Comparison of ENCODE assay signal across 9 mouse cellular contexts in the genomic region with DNA sequence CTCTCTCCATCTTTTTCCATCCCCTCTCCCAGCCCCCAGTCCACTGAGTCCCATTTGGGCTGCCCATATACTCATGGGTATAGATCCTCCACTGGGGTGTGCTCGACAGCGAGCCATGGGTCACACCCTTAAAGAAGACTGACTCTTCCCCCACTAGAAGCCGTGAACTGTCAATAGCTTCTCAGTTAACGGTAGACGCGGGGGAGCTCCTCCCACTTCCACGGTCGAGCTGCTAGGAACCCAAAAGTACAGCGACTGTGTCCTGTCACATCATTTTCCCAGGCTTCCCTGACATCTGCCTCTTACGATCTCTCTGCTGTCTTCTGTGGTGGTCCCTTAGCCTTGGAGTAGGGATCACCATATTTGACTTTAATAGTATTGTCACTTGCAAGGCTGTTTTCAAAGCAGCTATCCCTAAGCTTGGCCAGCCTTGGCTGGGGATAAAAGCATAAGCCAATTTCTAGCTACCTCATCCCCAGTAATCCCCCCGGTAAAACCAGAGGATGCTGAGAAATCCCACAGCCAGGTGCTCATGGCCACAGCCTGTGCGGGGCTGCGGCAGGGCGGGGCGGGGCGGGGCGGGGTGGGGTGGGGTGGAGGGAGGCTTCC.
A peak's percentile ranks its signal among the peaks of the same experiment; 100 is the strongest.
DNase-seq lines count a peak whose midpoint lies in the region; ATAC-seq and TF ChIP-seq lines count a peak whose summit lies in the region.
"Had no signal": no experiment of that assay in that cellular context is flagged by ENCODE, and none has a peak within 500 bp of the region (broad histone marks: within the 10 kb centered on the region; RNA-seq: fewer than 3 reads in every experiment).

No protein-coding gene starts in this region.

- H3K4me3 ChIP-seq in heart, postnatal 0 days (ENCODE audit: low read depth, low read length), result no peak overlapping the region
- no peak overlapping the region for H3K4me3 ChIP-seq in forebrain, postnatal 0 days (ENCODE audit: low read depth, low read length)
- no peak overlapping the region; the same call in 1 of the 2 replicates for H3K4me3 ChIP-seq in neural tube, embryonic 13.5 days

- no peak for TF ChIP-seq CTCF in heart, postnatal 0 days (IDR thresholded peaks at IDR 0.05; ENCODE audit: low read depth)
- TF ChIP-seq CTCF in forebrain, postnatal 0 days (IDR thresholded peaks at IDR 0.05; ENCODE audit: low read depth), result no peak

- no peak for ATAC-seq in heart, postnatal 0 days (ENCODE audit: insufficient read depth, low read depth)
- ATAC-seq in forebrain, postnatal 0 days, result no peak
- ATAC-seq in neural tube, embryonic 13.5 days (ENCODE audit: low read depth), result no peak

- no peaks in the 10 kb centered on the region for H3K27me3 ChIP-seq in heart, postnatal 0 days (ENCODE audit: control insufficient read depth, insufficient read depth, low read length)
- no peaks in the 10 kb centered on the region for H3K27me3 ChIP-seq in forebrain, postnatal 0 days (ENCODE audit: insufficient read depth, low read length)
- no peaks in the 10 kb centered on the region for H3K27me3 ChIP-seq in neural tube, embryonic 13.5 days

- WGBS in heart, postnatal 0 days, result 28% methylated on average over 17 of the region's 17 CpGs
- WGBS in forebrain, postnatal 0 days, result 42% methylated on average over 17 of the region's 17 CpGs
- 44% methylated on average over 17 of the region's 17 CpGs for WGBS in neural tube, embryonic 13.5 days

- no peak for DNase-seq in heart, postnatal 0 days (ENCODE audit: low spot score)
- no peak for DNase-seq in heart, adult 8-10 months (ENCODE audit: low spot score)
- DNase-seq in CD4-positive, CD25-positive, alpha-beta regulatory T cell, adult 2 months (ENCODE audit: low read depth, low spot score), result peak; percentile 82
- no peak for DNase-seq in forebrain, postnatal 0 days
- no peak for DNase-seq in left cerebral cortex, adult 9 months (ENCODE audit: low spot score in 2 of 2)
- DNase-seq in right cerebral cortex, postnatal 25 days, result no peak
- no peak for DNase-seq in layer of hippocampus, adult 8-10 months (ENCODE audit: low spot score in 2 of 2)

- no peak overlapping the region for H3K27ac ChIP-seq in heart, postnatal 0 days (ENCODE audit: low read depth)
- H3K27ac ChIP-seq in forebrain, postnatal 0 days (ENCODE audit: low read depth, low read length), result no peak overlapping the region
- H3K27ac ChIP-seq in neural tube, embryonic 13.5 days (replicated peaks), result no peak overlapping the region

- no peaks in the 10 kb centered on the region for H3K36me3 ChIP-seq in heart, postnatal 0 days (replicated peaks; ENCODE audit: control insufficient read depth, insufficient read depth, low read length)
- H3K36me3 ChIP-seq in forebrain, postnatal 0 days (ENCODE audit: insufficient read depth), result no peaks in the 10 kb centered on the region
- H3K36me3 ChIP-seq in neural tube, embryonic 13.5 days, result no peaks in the 10 kb centered on the region
- H3K36me3 ChIP-seq: G1E had no signal

- H3K9ac ChIP-seq in heart, postnatal 0 days (replicated peaks; ENCODE audit: low read depth, low read length), result no peak overlapping the region
- no peak overlapping the region for H3K9ac ChIP-seq in forebrain, postnatal 0 days
- no peak overlapping the region for H3K9ac ChIP-seq in neural tube, embryonic 13.5 days

- H3K9me3 ChIP-seq in heart, postnatal 0 days (replicated peaks; ENCODE audit: control insufficient read depth, low read length), result no peaks in the 10 kb centered on the region
- no peaks in the 10 kb centered on the region for H3K9me3 ChIP-seq in forebrain, postnatal 0 days (ENCODE audit: low read length)
- no peaks in the 10 kb centered on the region for H3K9me3 ChIP-seq in neural tube, embryonic 13.5 days

- no peaks in the 10 kb centered on the region for H3K4me1 ChIP-seq in heart, postnatal 0 days (ENCODE audit: control insufficient read depth, insufficient read depth)
- no peaks in the 10 kb centered on the region for H3K4me1 ChIP-seq in forebrain, postnatal 0 days (ENCODE audit: insufficient read depth)
- no peaks in the 10 kb centered on the region for H3K4me1 ChIP-seq in neural tube, embryonic 13.5 days (replicated peaks)

- no peak for TF ChIP-seq EP300 in heart, postnatal 0 days (IDR thresholded peaks at IDR 0.05; ENCODE audit: low read depth)

- peak overlapping the region; percentile 30; the same call in 1 of the 2 replicates for H3K4me2 ChIP-seq in heart, postnatal 0 days (ENCODE audit: low read depth, low read length)
- H3K4me2 ChIP-seq in forebrain, postnatal 0 days (ENCODE audit: low read depth), result peak overlapping the region; percentile 21; the same call in 1 of the 2 replicates
- H3K4me2 ChIP-seq in neural tube, embryonic 13.5 days, result peak overlapping the region; percentile 35
